8 mouse cellular contexts compared by ENCODE assay signal in the genomic region with DNA sequence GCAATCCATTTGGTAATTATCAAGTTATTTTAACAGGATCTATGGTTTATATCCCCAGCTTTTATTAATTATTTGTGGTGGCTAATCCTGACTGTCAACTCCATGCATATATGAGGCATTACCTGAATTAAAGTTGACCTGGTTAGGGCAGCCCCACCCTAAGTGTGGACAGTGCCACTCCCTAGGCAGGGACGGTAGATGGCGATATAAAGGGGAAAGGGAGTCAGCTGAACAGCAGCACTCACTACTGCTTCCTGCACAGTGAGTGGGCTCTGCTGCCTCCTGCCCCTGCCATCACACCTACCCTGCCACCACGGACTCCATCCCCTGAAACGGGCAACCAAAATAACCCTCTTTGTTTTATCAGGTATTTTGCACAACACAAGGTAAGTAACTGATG. TPM values are rescaled to one million over a fixed set of nuclear protein-coding genes. Genes with fewer than 3 reads are reported as not detected.
DNase-seq lines count a peak whose midpoint lies in the region; ATAC-seq and TF ChIP-seq lines count a peak whose summit lies in the region.

No protein-coding gene starts in this region.

- WGBS in midbrain, embryonic 14.5 days = 58% methylated on average over 4 of the region's 4 CpGs
- WGBS in midbrain, embryonic 16.5 days = 61% methylated on average over 4 of the region's 4 CpGs
- WGBS in liver, embryonic 14.5 days (ENCODE audit: insufficient replicate concordance) = 47% methylated on average over 4 of the region's 4 CpGs
- WGBS in stomach, postnatal 0 days = 49% methylated on average over 4 of the region's 4 CpGs

- ATAC-seq in midbrain, embryonic 14.5 days (ENCODE audit: low FRiP score, low TSS enrichment) = 0 out of 2 replicates have a peak, but pooled peaks have one; percentile 11
- no peak for ATAC-seq in midbrain, embryonic 16.5 days
- no peak for ATAC-seq in liver, embryonic 14.5 days (ENCODE audit: insufficient read depth)
- ATAC-seq in stomach, postnatal 0 days (ENCODE audit: low FRiP score, low TSS enrichment) = peak; percentile 79

- H3K4me2 ChIP-seq in midbrain, embryonic 14.5 days (ENCODE audit: low read length) = no peak overlapping the region
- H3K4me2 ChIP-seq in midbrain, embryonic 16.5 days (ENCODE audit: low read length) = no peak overlapping the region
- H3K4me2 ChIP-seq in liver, embryonic 14.5 days (ENCODE audit: low read depth) = no peak overlapping the region
- H3K4me2 ChIP-seq in stomach, postnatal 0 days (replicated peaks; ENCODE audit: low read depth) = no peak overlapping the region

- TF ChIP-seq CTCF in liver, embryonic 14.5 days (IDR thresholded peaks at IDR 0.05; ENCODE audit: low read depth) = peak; percentile 50
- peak; percentile 62 for TF ChIP-seq CTCF in stomach, postnatal 0 days (IDR thresholded peaks at IDR 0.05; ENCODE audit: low read depth)

- no peak for TF ChIP-seq EP300 in liver, embryonic 14.5 days (IDR thresholded peaks at IDR 0.05; ENCODE audit: low read depth)
- no peak for TF ChIP-seq EP300 in stomach, postnatal 0 days (optimal IDR thresholded peaks at IDR 0.05)

- peaks cover 18% of the 10 kb centered on the region; the same call in 1 of the 2 replicates for H3K36me3 ChIP-seq in midbrain, embryonic 14.5 days (ENCODE audit: control insufficient read depth, insufficient read depth, low read length)
- H3K36me3 ChIP-seq in midbrain, embryonic 16.5 days (ENCODE audit: control insufficient read depth, insufficient read depth, low read length) = peaks cover 5% of the 10 kb centered on the region; the same call in 1 of the 2 replicates
- H3K36me3 ChIP-seq in liver, embryonic 14.5 days (replicated peaks; ENCODE audit: control insufficient read depth, insufficient read depth, low read depth) = no peaks in the 10 kb centered on the region
- H3K36me3 ChIP-seq in stomach, postnatal 0 days (ENCODE audit: control insufficient read depth, insufficient read depth, low read length) = no peaks in the 10 kb centered on the region; the same call in 1 of the 2 replicates

- no peak overlapping the region for H3K4me3 ChIP-seq in midbrain, embryonic 14.5 days (replicated peaks; ENCODE audit: low read depth, low read length)
- no peak overlapping the region for H3K4me3 ChIP-seq in midbrain, embryonic 16.5 days (ENCODE audit: low read depth, low read length)
- H3K4me3 ChIP-seq in liver, embryonic 14.5 days (ENCODE audit: insufficient read depth in 1 of 2, low read depth in 2 of 2, low read length in 2 of 2) = no peak overlapping the region
- H3K4me3 ChIP-seq in stomach, postnatal 0 days (ENCODE audit: low read depth, low read length) = no peak overlapping the region

- H3K9me3 ChIP-seq in midbrain, embryonic 14.5 days (ENCODE audit: control insufficient read depth, low read length) = no peaks in the 10 kb centered on the region
- no peaks in the 10 kb centered on the region for H3K9me3 ChIP-seq in midbrain, embryonic 16.5 days (replicated peaks; ENCODE audit: control insufficient read depth, low read length, poor library complexity, severe bottlenecking)
- H3K9me3 ChIP-seq in liver, embryonic 14.5 days (ENCODE audit: control insufficient read depth, low read length) = no peaks in the 10 kb centered on the region
- no peaks in the 10 kb centered on the region for H3K9me3 ChIP-seq in stomach, postnatal 0 days (ENCODE audit: control insufficient read depth, low read length)

- no peaks in the 10 kb centered on the region for H3K27me3 ChIP-seq in midbrain, embryonic 14.5 days (ENCODE audit: control insufficient read depth, insufficient read depth, low read length)
- H3K27me3 ChIP-seq in midbrain, embryonic 16.5 days (ENCODE audit: control insufficient read depth, insufficient read depth, low read depth, low read length) = no peaks in the 10 kb centered on the region
- no peaks in the 10 kb centered on the region for H3K27me3 ChIP-seq in liver, embryonic 14.5 days (ENCODE audit: control insufficient read depth, insufficient read depth, low read length)
- no peaks in the 10 kb centered on the region for H3K27me3 ChIP-seq in stomach, postnatal 0 days (ENCODE audit: control insufficient read depth, insufficient read depth, low read length)

- H3K9ac ChIP-seq in midbrain, embryonic 14.5 days (replicated peaks; ENCODE audit: low read length) = no peak overlapping the region
- H3K9ac ChIP-seq in midbrain, embryonic 16.5 days (ENCODE audit: low read depth, low read length) = no peak overlapping the region
- no peak overlapping the region for H3K9ac ChIP-seq in liver, embryonic 14.5 days (replicated peaks)
- H3K9ac ChIP-seq in stomach, postnatal 0 days (ENCODE audit: low read length) = no peak overlapping the region

- no peak overlapping the region for H3K27ac ChIP-seq in midbrain, embryonic 14.5 days (replicated peaks; ENCODE audit: low read depth, low read length)
- H3K27ac ChIP-seq in midbrain, embryonic 16.5 days (ENCODE audit: low read length) = no peak overlapping the region
- no peak overlapping the region for H3K27ac ChIP-seq in liver, embryonic 14.5 days
- H3K27ac ChIP-seq in stomach, postnatal 0 days (replicated peaks) = no peak overlapping the region

- no peaks in the 10 kb centered on the region for H3K4me1 ChIP-seq in midbrain, embryonic 14.5 days (ENCODE audit: control insufficient read depth, insufficient read depth, low read length)
- no peaks in the 10 kb centered on the region for H3K4me1 ChIP-seq in midbrain, embryonic 16.5 days (ENCODE audit: control insufficient read depth, insufficient read depth, low read length)
- H3K4me1 ChIP-seq in liver, embryonic 14.5 days (replicated peaks; ENCODE audit: control insufficient read depth in 2 of 2, insufficient read depth in 2 of 2, low read length in 1 of 2) = no peaks in the 10 kb centered on the region
- H3K4me1 ChIP-seq in stomach, postnatal 0 days (replicated peaks; ENCODE audit: control insufficient read depth, insufficient read depth) = no peaks in the 10 kb centered on the region

- DNase-seq in embryo, embryonic 10 days (ENCODE audit: low spot score) = peak; percentile 12
- no peak for DNase-seq in embryo, embryonic 9.5 days (ENCODE audit: extremely low spot score)
- no peak for DNase-seq in midbrain, embryonic 14.5 days
- no peak for DNase-seq in liver, embryonic 14.5 days (ENCODE audit: low read depth in 3 of 3, low spot score in 3 of 3)
- DNase-seq in stomach, postnatal 0 days (ENCODE audit: low spot score) = peak; percentile 40
- no peak for DNase-seq in yolk sac, embryonic 10.5 days (ENCODE audit: low spot score)
- no peak for DNase-seq in urinary bladder, postnatal 36 days (ENCODE audit: low spot score in 2 of 2)

RNA-seq across cellular contexts. Expression of a gene that starts 7.7 kb away (rescaled TPM):
- 128 and 140 TPM in 2 replicates for polyA plus RNA-seq in midbrain, embryonic 14.5 days (2014; fragmentation: Nextera tagmentation; extraction: Ambion mirVana)
- 141 and 143 TPM in 2 replicates for polyA plus RNA-seq in midbrain, embryonic 16.5 days (2015; fragmentation: Nextera tagmentation; extraction: Ambion mirVana)
- polyA plus RNA-seq in liver, embryonic 14.5 days (2012; rRNA removed) = 9.2 and 9.6 TPM in 2 replicates
- polyA plus RNA-seq in liver, embryonic 14.5 days (2014; fragmentation: Nextera tagmentation; extraction: Ambion mirVana) = 29.9 and 30.7 TPM in 2 replicates
- polyA plus RNA-seq in stomach, postnatal 0 days (2015; fragmentation: Nextera tagmentation; extraction: Ambion mirVana) = 100 and 103 TPM in 2 replicates

RNA-seq across cellular contexts. Expression of a gene that starts 20.2 kb away (rescaled TPM):
- 8.0 and 9.0 TPM in 2 replicates for polyA plus RNA-seq in midbrain, embryonic 14.5 days (2014; fragmentation: Nextera tagmentation; extraction: Ambion mirVana)
- 7.3 and 9.9 TPM in 2 replicates for polyA plus RNA-seq in midbrain, embryonic 16.5 days (2015; fragmentation: Nextera tagmentation; extraction: Ambion mirVana)
- 0.65 and 1.1 TPM in 2 replicates for polyA plus RNA-seq in liver, embryonic 14.5 days (2012; rRNA removed)
- polyA plus RNA-seq in liver, embryonic 14.5 days (2014; fragmentation: Nextera tagmentation; extraction: Ambion mirVana) = 1.4 and 1.6 TPM in 2 replicates
- 6.2 and 8.0 TPM in 2 replicates for polyA plus RNA-seq in stomach, postnatal 0 days (2015; fragmentation: Nextera tagmentation; extraction: Ambion mirVana)

Comparison
In these comparisons a context has a peak if more than half of its experiments do, and no peak if none do; other contexts are left out.
1. DNase-seq: peak in embryo, embryonic 10 days (single experiment) and stomach, postnatal 0 days (single experiment); none in embryo, embryonic 9.5 days (single experiment), midbrain, embryonic 14.5 days (single experiment), liver, embryonic 14.5 days (0 of 3), yolk sac, embryonic 10.5 days (single experiment) and urinary bladder, postnatal 36 days (0 of 2).
2. ATAC-seq: peak in midbrain, embryonic 14.5 days (single experiment) and stomach, postnatal 0 days (single experiment); none in midbrain, embryonic 16.5 days (single experiment) and liver, embryonic 14.5 days (single experiment).